Mouse (Mus musculus) forebrain, embryonic 12.5 days (tissue): ENCODE measurements around the gene Frmd8. TPM values are rescaled to one million over a fixed set of nuclear protein-coding genes. Genes with fewer than 3 reads are reported as not detected.

Experiments
- ATAC-seq: fragments of 200-750 bp; cut with Nextera tagmentation; 2 replicates; pipeline ENCODE4 v1.8.0; 2017; ENCODE audit warnings: moderate TSS enrichment; ENCODE audit not compliant: low FRiP score
- H3K27ac ChIP-seq: fragments of 300-500 bp; sonication (generic); 2 replicates; pipeline ENCODE4 v1.5.1; 2016; ENCODE audit warnings: mild to moderate bottlenecking
- H3K27me3 ChIP-seq: fragments of 300-500 bp; sonication (generic); 2 replicates; pipeline ENCODE4 v1.6.1; 2016; ENCODE audit warnings: mild to moderate bottlenecking
- H3K36me3 ChIP-seq: fragments of 300-500 bp; sonication (generic); replicated peaks from 2 replicates; pipeline ENCODE4 v1.6.1; 2016; ENCODE audit warnings: mild to moderate bottlenecking
- H3K4me1 ChIP-seq: fragments of 300-500 bp; sonication (generic); 2 replicates; pipeline ENCODE4 v1.6.1; 2016
- H3K4me2 ChIP-seq: fragments of 300-500 bp; sonication (generic); 2 replicates; pipeline ENCODE4 v1.6.1; 2016; ENCODE audit warnings: mild to moderate bottlenecking, moderate library complexity
- H3K4me3 ChIP-seq: fragments of 300-500 bp; sonication (generic); replicated peaks from 2 replicates; pipeline ENCODE4 v1.5.1; 2016; ENCODE audit warnings: mild to moderate bottlenecking
- H3K9ac ChIP-seq: fragments of 300-500 bp; sonication (generic); 2 replicates; pipeline ENCODE4 v1.6.1; 2016; ENCODE audit warnings: mild to moderate bottlenecking
- H3K9me3 ChIP-seq: fragments of 300-500 bp; sonication (generic); 2 replicates; pipeline ENCODE4 v1.6.1; 2016
- WGBS: fragments of 180-500 bp; shearing (Covaris S2); methylation state at CpG from one replicate; pipeline ENCODE4 v1.1.7; 2016; 5-methylcytosine and 5-hydroxymethylcytosine counted together
- polyA plus RNA-seq: library from polyadenylated mRNA; unstranded; fragments of >200 nt; fragmentation: Nextera tagmentation; extraction: Ambion mirVana; gene quantifications from 2 replicates; pipeline ENCODE4 v1.2.1, GENCODE M21; 2016

The Frmd8 gene
- polyA plus RNA-seq = 25.6 and 25.9 TPM in 2 replicates

- Histone ChIP-seq H3K9ac (peak within 1 kb of the TSS; percentile 78), H3K4me3 (peak within 1 kb of the TSS; percentile 79), H3K27ac (peak within 1 kb of the TSS; percentile 65), H3K9me3 (no peaks in the 10 kb centered on the region), H3K4me2 (peak within 1 kb of the TSS; percentile 72), H3K36me3 (peaks cover 14% of the 10 kb centered on the region; the same call in 1 of the 2 replicates), H3K27me3 (no peaks in the 10 kb centered on the region), H3K4me1 (peaks cover 52% of the 10 kb centered on the region)
- under 1% methylated on average over 37 of the region's 37 CpGs for WGBS
- ATAC-seq = peak; percentile 91
Observed at GRCm38 (mm10) chr19:5874969-5875480, at the start of gene Frmd8. Frmd8 (minus strand) TSS chr19:5875274.

- peaks cover 19% of the 10 kb centered on the region for H3K4me1 ChIP-seq
- H3K9ac ChIP-seq = peak within 1 kb of the TSS; percentile 60
- WGBS = under 1% methylated on average over 18 of the region's 18 CpGs
Observed at GRCm38 (mm10) chr19:5924713-5925093, 49.6 kb upstream of the Frmd8 start, which contains the start of gene Cdc42ep2. Cdc42ep2 (minus strand) TSS chr19:5924816.

GRCm38 (mm10) chr19:5923990-5924712 is 49.1 kb upstream of the Frmd8 start:
- peaks cover 16% of the 10 kb centered on the region for H3K27me3 ChIP-seq
- H3K4me1 ChIP-seq = peaks cover 19% of the 10 kb centered on the region
- WGBS = under 1% methylated on average over 38 of the region's 38 CpGs
- no peaks in the 10 kb centered on the region for H3K9me3 ChIP-seq
- H3K4me2 ChIP-seq = peak overlapping the region; percentile 98
- H3K27ac ChIP-seq = peak overlapping the region; percentile 66
- peak overlapping the region; percentile 60 for H3K9ac ChIP-seq
- peak overlapping the region; percentile 53 for H3K4me3 ChIP-seq
- peak; percentile 87 for ATAC-seq
- H3K36me3 ChIP-seq = no peaks in the 10 kb centered on the region

More at GRCm38 (mm10) chr19:5924713-5925093, 49.6 kb upstream of the Frmd8 start, which contains the start of gene Cdc42ep2:
- Histone ChIP-seq H3K4me2 (peak within 1 kb of the TSS; percentile 98), H3K27ac (peak within 1 kb of the TSS; percentile 66), H3K27me3 (peaks cover 16% of the 10 kb centered on the region), H3K9me3 (no peaks in the 10 kb centered on the region), H3K36me3 (no peaks in the 10 kb centered on the region), H3K4me3 (peak within 1 kb of the TSS; percentile 53)
- peak; percentile 95 for ATAC-seq

GRCm38 (mm10) chr19:5922963-5923362 is 47.9 kb upstream of the Frmd8 start:
- Histone ChIP-seq H3K27ac (no peak overlapping the region), H3K9me3 (no peaks in the 10 kb centered on the region), H3K4me1 (peaks cover 19% of the 10 kb centered on the region), H3K4me2 (no peak overlapping the region), H3K4me3 (no peak overlapping the region), H3K27me3 (peaks cover 16% of the 10 kb centered on the region), H3K36me3 (no peaks in the 10 kb centered on the region), H3K9ac (no peak overlapping the region)
- WGBS = 96% methylated on average over 3 of the region's 3 CpGs
- ATAC-seq = no peak

GRCm38 (mm10) chr19:5922119-5922942 is 47.3 kb upstream of the Frmd8 start:
- ATAC-seq = no peak
- Histone ChIP-seq H3K27me3 (peaks cover 16% of the 10 kb centered on the region), H3K9ac (no peak overlapping the region), H3K9me3 (no peaks in the 10 kb centered on the region), H3K27ac (no peak overlapping the region), H3K36me3 (no peaks in the 10 kb centered on the region), H3K4me2 (no peak overlapping the region), H3K4me3 (no peak overlapping the region), H3K4me1 (peaks cover 19% of the 10 kb centered on the region)
- WGBS = 80% methylated on average over 15 of the region's 15 CpGs

GRCm38 (mm10) chr19:5921715-5922114 is 46.6 kb upstream of the Frmd8 start:
- H3K36me3 ChIP-seq = no peaks in the 10 kb centered on the region
- peaks cover 16% of the 10 kb centered on the region for H3K27me3 ChIP-seq
- no peak overlapping the region for H3K4me3 ChIP-seq
- H3K9me3 ChIP-seq = no peaks in the 10 kb centered on the region
- no peak overlapping the region for H3K27ac ChIP-seq
- H3K4me2 ChIP-seq = peak overlapping the region; percentile 0; the same call in 1 of the 2 replicates
- 15% methylated on average over 9 of the region's 9 CpGs for WGBS
- H3K9ac ChIP-seq = peak overlapping the region; percentile 33; the same call in 1 of the 2 replicates
- peaks cover 19% of the 10 kb centered on the region for H3K4me1 ChIP-seq
- no peak for ATAC-seq

- H3K4me2 ChIP-seq = peak within 1 kb of the TSS; percentile 74
- no peaks in the 10 kb centered on the region for H3K9me3 ChIP-seq
- 24% methylated on average over 13 of the region's 13 CpGs for WGBS
- peak within 1 kb of the TSS; percentile 94 for H3K9ac ChIP-seq
- 0 out of 2 replicates have a peak, but pooled peaks cover 3% of the 10 kb centered on the region for H3K36me3 ChIP-seq
- peak within 1 kb of the TSS; percentile 82 for H3K4me3 ChIP-seq
- no peak; the same call in 1 of the 2 replicates for ATAC-seq
- peak within 1 kb of the TSS; percentile 79 for H3K27ac ChIP-seq
- peaks cover 31% of the 10 kb centered on the region for H3K4me1 ChIP-seq
- H3K27me3 ChIP-seq = no peaks in the 10 kb centered on the region
Observed at GRCm38 (mm10) chr19:5913007-5913719, 38.1 kb upstream of the Frmd8 start, which contains the start of gene Dpf2. Dpf2 (minus strand) TSS chr19:5913010.

- peak; percentile 92 for ATAC-seq
- no peaks in the 10 kb centered on the region for H3K9me3 ChIP-seq
- peaks cover 31% of the 10 kb centered on the region for H3K4me1 ChIP-seq
- peaks cover 5% of the 10 kb centered on the region; the same call in 1 of the 2 replicates for H3K36me3 ChIP-seq
- no peaks in the 10 kb centered on the region for H3K27me3 ChIP-seq
- H3K9ac ChIP-seq = peak overlapping the region; percentile 94
- WGBS = under 1% methylated on average over 59 of the region's 59 CpGs
- peak overlapping the region; percentile 79 for H3K27ac ChIP-seq
- peak overlapping the region; percentile 82 for H3K4me3 ChIP-seq
- peak overlapping the region; percentile 74 for H3K4me2 ChIP-seq
Observed at GRCm38 (mm10) chr19:5912103-5913006, 37.3 kb upstream of the Frmd8 start.

GRCm38 (mm10) chr19:5911430-5912102 is 36.5 kb upstream of the Frmd8 start:
- Histone ChIP-seq H3K27me3 (no peaks in the 10 kb centered on the region), H3K36me3 (peaks cover 13% of the 10 kb centered on the region), H3K4me2 (peak overlapping the region; percentile 74), H3K4me3 (peak overlapping the region; percentile 82), H3K9me3 (no peaks in the 10 kb centered on the region), H3K4me1 (peaks cover 31% of the 10 kb centered on the region), H3K9ac (peak overlapping the region; percentile 94), H3K27ac (peak overlapping the region; percentile 79)
- 8% methylated on average over 14 of the region's 14 CpGs for WGBS
- no peak for ATAC-seq

GRCm38 (mm10) chr19:5910221-5910620 is 35.1 kb upstream of the Frmd8 start:
- Histone ChIP-seq H3K36me3 (peaks cover 26% of the 10 kb centered on the region), H3K9ac (peak overlapping the region; percentile 44; the same call in 1 of the 2 replicates), H3K9me3 (no peaks in the 10 kb centered on the region), H3K4me2 (peak overlapping the region; percentile 74), H3K4me1 (peaks cover 31% of the 10 kb centered on the region), H3K27ac (peak overlapping the region; percentile 75), H3K4me3 (peak overlapping the region; percentile 22), H3K27me3 (no peaks in the 10 kb centered on the region)
- WGBS = 57% methylated on average over 6 of the region's 6 CpGs
- ATAC-seq = no peak
